9 mouse cellular contexts compared by ENCODE assay signal in genomic region chr2:141013443-141014165, GRCm38 (mm10).
DNase-seq lines count a peak whose midpoint lies in the region; ATAC-seq lines count a peak whose summit lies in the region.
"Had no signal": no experiment of that assay in that cellular context is flagged by ENCODE, and none has a peak within 500 bp of the region (broad histone marks: within the 10 kb centered on the region; RNA-seq: fewer than 3 reads in every experiment).

No protein-coding gene starts in this region.

- peak; percentile 31 for DNase-seq in forebrain, embryonic 14.5 days (ENCODE audit: low spot score)
- peak; percentile 20 for DNase-seq in Muller cell, postnatal 12 days (ENCODE audit: inconsistent ontology term)
- DNase-seq in embryo, embryonic 11.5 days (ENCODE audit: low read depth, low spot score), result peak; percentile 39
- DNase-seq in ovary, postnatal 14 days (ENCODE audit: low spot score), result peak; percentile 36
- no peak for DNase-seq in layer of hippocampus, postnatal 14 days (ENCODE audit: low spot score in 2 of 2)

- H3K27ac ChIP-seq in forebrain, embryonic 14.5 days (ENCODE audit: low read depth, low read length), result no peak overlapping the region
- H3K27ac ChIP-seq in forebrain, embryonic 16.5 days (ENCODE audit: low read length), result no peak overlapping the region
- H3K27ac ChIP-seq in hindbrain, embryonic 16.5 days (ENCODE audit: low read depth, low read length), result no peak overlapping the region
- H3K27ac ChIP-seq in forebrain, embryonic 12.5 days, result no peak overlapping the region
- H3K27ac ChIP-seq: liver, embryonic 14.5 days had no signal

- no peak overlapping the region for H3K4me2 ChIP-seq in forebrain, embryonic 14.5 days (ENCODE audit: low read length)
- H3K4me2 ChIP-seq in forebrain, embryonic 16.5 days (ENCODE audit: low read length), result no peak overlapping the region
- H3K4me2 ChIP-seq in hindbrain, embryonic 16.5 days (ENCODE audit: low read length), result no peak overlapping the region
- no peak overlapping the region for H3K4me2 ChIP-seq in forebrain, embryonic 12.5 days

- ATAC-seq in forebrain, embryonic 14.5 days, result no peak
- ATAC-seq in forebrain, embryonic 16.5 days, result no peak
- peak; percentile 75; the same call in 1 of the 2 replicates for ATAC-seq in hindbrain, embryonic 16.5 days
- no peak for ATAC-seq in forebrain, embryonic 12.5 days (ENCODE audit: low FRiP score)

- WGBS in forebrain, embryonic 14.5 days, result 79% methylated on average over 8 of the region's 8 CpGs
- 77% methylated on average over 8 of the region's 8 CpGs for WGBS in forebrain, embryonic 16.5 days
- 49% methylated on average over 8 of the region's 8 CpGs for WGBS in hindbrain, embryonic 16.5 days
- 72% methylated on average over 8 of the region's 8 CpGs for WGBS in forebrain, embryonic 12.5 days

- no peaks in the 10 kb centered on the region for H3K9me3 ChIP-seq in forebrain, embryonic 14.5 days (replicated peaks; ENCODE audit: control insufficient read depth, low read length)
- H3K9me3 ChIP-seq in forebrain, embryonic 16.5 days (ENCODE audit: control insufficient read depth, low read length), result no peaks in the 10 kb centered on the region
- no peaks in the 10 kb centered on the region for H3K9me3 ChIP-seq in hindbrain, embryonic 16.5 days (ENCODE audit: control insufficient read depth, low read length)
- H3K9me3 ChIP-seq in forebrain, embryonic 12.5 days, result no peaks in the 10 kb centered on the region

- H3K36me3 ChIP-seq in forebrain, embryonic 14.5 days (ENCODE audit: control insufficient read depth, insufficient read depth, low read length), result no peaks in the 10 kb centered on the region
- no peaks in the 10 kb centered on the region for H3K36me3 ChIP-seq in forebrain, embryonic 16.5 days (ENCODE audit: control insufficient read depth, insufficient read depth)
- H3K36me3 ChIP-seq in hindbrain, embryonic 16.5 days (ENCODE audit: control insufficient read depth, insufficient read depth, low read length), result no peaks in the 10 kb centered on the region
- no peaks in the 10 kb centered on the region for H3K36me3 ChIP-seq in forebrain, embryonic 12.5 days (replicated peaks)

- H3K9ac ChIP-seq in forebrain, embryonic 14.5 days (ENCODE audit: low read length), result no peak overlapping the region
- no peak overlapping the region for H3K9ac ChIP-seq in forebrain, embryonic 16.5 days (replicated peaks; ENCODE audit: low read depth, low read length)
- H3K9ac ChIP-seq in hindbrain, embryonic 16.5 days (ENCODE audit: low read depth, low read length), result no peak overlapping the region
- H3K9ac ChIP-seq in forebrain, embryonic 12.5 days, result no peak overlapping the region
- H3K9ac ChIP-seq: liver, embryonic 14.5 days had no signal

- H3K4me3 ChIP-seq in forebrain, embryonic 14.5 days (ENCODE audit: low read depth, low read length), result no peak overlapping the region
- no peak overlapping the region for H3K4me3 ChIP-seq in forebrain, embryonic 16.5 days (replicated peaks; ENCODE audit: low read length)
- no peak overlapping the region for H3K4me3 ChIP-seq in hindbrain, embryonic 16.5 days (ENCODE audit: low read length)
- no peak overlapping the region for H3K4me3 ChIP-seq in forebrain, embryonic 12.5 days (replicated peaks)

- no peaks in the 10 kb centered on the region for H3K4me1 ChIP-seq in forebrain, embryonic 14.5 days (ENCODE audit: control insufficient read depth, insufficient read depth, low read length)
- no peaks in the 10 kb centered on the region for H3K4me1 ChIP-seq in forebrain, embryonic 16.5 days (replicated peaks; ENCODE audit: control insufficient read depth, insufficient read depth, low read length)
- H3K4me1 ChIP-seq in hindbrain, embryonic 16.5 days (ENCODE audit: control insufficient read depth, insufficient read depth, low read depth, low read length), result no peaks in the 10 kb centered on the region
- no peaks in the 10 kb centered on the region for H3K4me1 ChIP-seq in forebrain, embryonic 12.5 days

- no peaks in the 10 kb centered on the region for H3K27me3 ChIP-seq in forebrain, embryonic 14.5 days (replicated peaks; ENCODE audit: control insufficient read depth, insufficient read depth, low read length)
- H3K27me3 ChIP-seq in forebrain, embryonic 16.5 days (replicated peaks; ENCODE audit: control insufficient read depth, insufficient read depth, low read length), result no peaks in the 10 kb centered on the region
- H3K27me3 ChIP-seq in hindbrain, embryonic 16.5 days (replicated peaks; ENCODE audit: control insufficient read depth, insufficient read depth, low read length), result no peaks in the 10 kb centered on the region
- no peaks in the 10 kb centered on the region for H3K27me3 ChIP-seq in forebrain, embryonic 12.5 days

Comparison
In these comparisons a context has a peak if more than half of its experiments do, and no peak if none do; other contexts are left out.
1. DNase-seq: peak in forebrain, embryonic 14.5 days (single experiment), Muller cell, postnatal 12 days (single experiment), embryo, embryonic 11.5 days (single experiment) and ovary, postnatal 14 days (single experiment); none in layer of hippocampus, postnatal 14 days (0 of 2).